In genomic region chr2:57316055-57316454, GRCm38 (mm10) we compare ENCODE assay signal across 9 mouse cellular contexts.
DNase-seq lines count a peak whose midpoint lies in the region; ATAC-seq and TF ChIP-seq lines count a peak whose summit lies in the region.
"Had no signal": no experiment of that assay in that cellular context is flagged by ENCODE, and none has a peak within 500 bp of the region (broad histone marks: within the 10 kb centered on the region; RNA-seq: fewer than 3 reads in every experiment).

No protein-coding gene starts in this region.

- no peak overlapping the region for H3K4me3 ChIP-seq in layer of hippocampus, adult 2 months
- H3K4me3 ChIP-seq: erythroblast, embryonic 14.5 days; limb, embryonic 15.5 days had no signal

- peak; percentile 79 for TF ChIP-seq CTCF in layer of hippocampus, adult 2 months (conservative IDR thresholded peaks at IDR 0.05)

- no peak overlapping the region for H3K27ac ChIP-seq in layer of hippocampus, adult 2 months
- H3K27ac ChIP-seq: limb, embryonic 15.5 days had no signal

- ATAC-seq in megakaryocyte-erythroid progenitor cell, adult 5-6 weeks (replicated peaks; ENCODE audit: low FRiP score, low TSS enrichment, poor library complexity, severe bottlenecking), result peak; percentile 92

- DNase-seq in layer of hippocampus, adult 2 months (ENCODE audit: low spot score in 2 of 2), result no peak
- no peak for DNase-seq in layer of hippocampus, adult 11-12 months (ENCODE audit: low spot score)
- DNase-seq in ES-CJ7 (ENCODE audit: low read depth, low spot score), result peak; percentile 21
- peak; percentile 42 for DNase-seq in adrenal gland, postnatal 25 days
- peak; percentile 58 for DNase-seq in heart, postnatal 4 days
- DNase-seq in right cerebral cortex, postnatal 10 days (ENCODE audit: low spot score in 2 of 2), result no peak

Comparison
In these comparisons a context has a peak if more than half of its experiments do, and no peak if none do; other contexts are left out.
1. DNase-seq: peak in ES-CJ7 (single experiment), adrenal gland, postnatal 25 days (single experiment) and heart, postnatal 4 days (single experiment); none in layer of hippocampus, adult 2 months (0 of 2), layer of hippocampus, adult 11-12 months (single experiment) and right cerebral cortex, postnatal 10 days (0 of 2).